ENCODE assay signal across 8 mouse cellular contexts in genomic region chr7:28809401-28810089, GRCm38 (mm10). TPM values are rescaled to one million over a fixed set of nuclear protein-coding genes. Genes with fewer than 3 reads are reported as not detected.
DNase-seq lines count a peak whose midpoint lies in the region; ATAC-seq and TF ChIP-seq lines count a peak whose summit lies in the region.

No protein-coding gene starts in this region.

- TF ChIP-seq POLR2A in myocyte (IDR thresholded peaks at IDR 0.05; ENCODE audit: insufficient read length, low read depth), result peak; percentile 74

- H3K27ac ChIP-seq in liver, embryonic 12.5 days, result peak overlapping the region; percentile 99

- H3K27me3 ChIP-seq in liver, embryonic 12.5 days (replicated peaks), result no peaks in the 10 kb centered on the region
- H3K27me3 ChIP-seq in myocyte (ENCODE audit: control insufficient read depth, insufficient read depth, insufficient read length), result no peaks in the 10 kb centered on the region

- no peaks in the 10 kb centered on the region for H3K9me3 ChIP-seq in liver, embryonic 12.5 days (replicated peaks)

- H3K9ac ChIP-seq in liver, embryonic 12.5 days, result peak overlapping the region; percentile 97

- peak overlapping the region; percentile 94 for H3K4me2 ChIP-seq in liver, embryonic 12.5 days
- H3K4me2 ChIP-seq in myocyte (ENCODE audit: low read depth), result peak overlapping the region; percentile 98

- WGBS in liver, embryonic 12.5 days (ENCODE audit: insufficient replicate concordance), result 1% methylated on average over 35 of the region's 35 CpGs

- DNase-seq in urinary bladder, adult 18-20 months (ENCODE audit: low spot score in 2 of 2), result peak; percentile 39 to 56
- DNase-seq in urinary bladder, postnatal 4 days (ENCODE audit: low spot score in 2 of 2), result no peak
- DNase-seq in cerebellum, postnatal 10 days, result peak; percentile 84 to 85
- peak; percentile 62 for DNase-seq in gastrocnemius, postnatal 25 days
- peak; percentile 55 to 63 for DNase-seq in kidney, adult 8-10 months
- DNase-seq in thymus, postnatal 0 days (ENCODE audit: low spot score), result peak; percentile 79

- peak overlapping the region; percentile 93 for H3K4me3 ChIP-seq in liver, embryonic 12.5 days
- H3K4me3 ChIP-seq in myocyte, result peak overlapping the region; percentile 67

- peak overlapping the region; percentile 95 for H3ac ChIP-seq in myocyte (ENCODE audit: control insufficient read depth, insufficient read length)

- peak; percentile 38 for ATAC-seq in liver, embryonic 12.5 days

- peaks cover 48% of the 10 kb centered on the region for H3K4me1 ChIP-seq in liver, embryonic 12.5 days

- H3K79me2 ChIP-seq in myocyte (ENCODE audit: control insufficient read depth, insufficient read depth), result peaks cover 33% of the 10 kb centered on the region

- H3K36me3 ChIP-seq in liver, embryonic 12.5 days, result peaks cover 29% of the 10 kb centered on the region
- H3K36me3 ChIP-seq in myocyte (ENCODE audit: control insufficient read depth, insufficient read depth), result peaks cover 21% of the 10 kb centered on the region

TF ChIP-seq in myocyte, 11 proteins besides CTCF, POLR2A, EP300 and RAD21:
- TF ChIP-seq TCF3 (IDR thresholded peaks at IDR 0.05; ENCODE audit: insufficient read length, low read depth) (no peak), SRF (IDR thresholded peaks at IDR 0.05; ENCODE audit: control insufficient read depth, insufficient read length, low read depth) (no peak), POLR2AphosphoS2 (IDR thresholded peaks at IDR 0.05; ENCODE audit: insufficient read length, low read depth) (peak; percentile 57), USF1 (IDR thresholded peaks at IDR 0.05; ENCODE audit: low read depth) (no peak), TCF12 (IDR thresholded peaks at IDR 0.05; ENCODE audit: insufficient read depth, poor library complexity, severe bottlenecking) (no peak), MYOD1 (IDR thresholded peaks at IDR 0.05; ENCODE audit: control insufficient read depth in 1 of 3, insufficient read length in 2 of 3, low read depth in 2 of 3) (peak in 1 of 3 experiments; percentile 17), REST (IDR thresholded peaks at IDR 0.05; ENCODE audit: insufficient read depth, insufficient read length) (no peak), E2F4 (IDR thresholded peaks at IDR 0.05; ENCODE audit: insufficient read depth) (no peak), MYOG (IDR thresholded peaks at IDR 0.05; ENCODE audit: control insufficient read depth in 1 of 3, insufficient read depth in 1 of 3, insufficient read length in 2 of 3, low read depth in 2 of 3) (no peak), CEBPB (IDR thresholded peaks at IDR 0.05; ENCODE audit: insufficient read depth, poor library complexity, severe bottlenecking) (no peak)

RNA-seq across cellular contexts. Expression of gene Hnrnpl, which starts 1.2 kb away (rescaled TPM):
- total RNA-seq in gastrocnemius, postnatal 25 days (2021), result 100 to 1,000 TPM; 118 to 120 TPM
- 186 and 188 TPM in 2 replicates for polyA plus RNA-seq in liver, embryonic 12.5 days (2016; fragmentation: Nextera tagmentation; extraction: Ambion mirVana)
- polyA plus RNA-seq in myocyte (2012; fragmentation: generic; extraction: Trizol), result 230 TPM
- 285 and 358 TPM in 2 replicates for polyA plus RNA-seq in thymus, postnatal 0 days (2015; fragmentation: Nextera tagmentation; extraction: Ambion mirVana)

RNA-seq across cellular contexts. Expression of gene Ech1, which starts 15.5 kb away (rescaled TPM):
- 100 to 1,000 TPM; 185 to 241 TPM for total RNA-seq in gastrocnemius, postnatal 25 days (2021)
- polyA plus RNA-seq in liver, embryonic 12.5 days (2016; fragmentation: Nextera tagmentation; extraction: Ambion mirVana), result 72.3 and 73.6 TPM in 2 replicates
- polyA plus RNA-seq in myocyte (2012; fragmentation: generic; extraction: Trizol), result 132 TPM
- 167 and 184 TPM in 2 replicates for polyA plus RNA-seq in thymus, postnatal 0 days (2015; fragmentation: Nextera tagmentation; extraction: Ambion mirVana)

RNA-seq across cellular contexts. Expression of gene Rinl, which starts 20.8 kb away (rescaled TPM):
- total RNA-seq in gastrocnemius, postnatal 25 days (2021), result under 1 TPM; 0.51 to 0.78 TPM
- polyA plus RNA-seq in liver, embryonic 12.5 days (2016; fragmentation: Nextera tagmentation; extraction: Ambion mirVana), result 14.5 and 16.1 TPM in 2 replicates
- 0.12 TPM for polyA plus RNA-seq in myocyte (2012; fragmentation: generic; extraction: Trizol)
- 75.9 and 105 TPM in 2 replicates for polyA plus RNA-seq in thymus, postnatal 0 days (2015; fragmentation: Nextera tagmentation; extraction: Ambion mirVana)

RNA-seq across cellular contexts. Expression of gene Lgals4, which starts 24.1 kb away (rescaled TPM):
- total RNA-seq in gastrocnemius, postnatal 25 days (2021), result 1 to 10 TPM; 3.2 to 5.4 TPM
- 2.7 and 3.6 TPM in 2 replicates for polyA plus RNA-seq in liver, embryonic 12.5 days (2016; fragmentation: Nextera tagmentation; extraction: Ambion mirVana)
- polyA plus RNA-seq in myocyte (2012; fragmentation: generic; extraction: Trizol), result 3.0 TPM
- 10.1 and 12.0 TPM in 2 replicates for polyA plus RNA-seq in thymus, postnatal 0 days (2015; fragmentation: Nextera tagmentation; extraction: Ambion mirVana)

RNA-seq across cellular contexts. Expression of gene Nfkbib, which starts 42.2 kb away (rescaled TPM):
- total RNA-seq in gastrocnemius, postnatal 25 days (2021), result 10 to 100 TPM; 24.4 to 27.9 TPM
- 41.6 and 43.1 TPM in 2 replicates for polyA plus RNA-seq in liver, embryonic 12.5 days (2016; fragmentation: Nextera tagmentation; extraction: Ambion mirVana)
- polyA plus RNA-seq in myocyte (2012; fragmentation: generic; extraction: Trizol), result 59.3 TPM
- 70.0 and 74.9 TPM in 2 replicates for polyA plus RNA-seq in thymus, postnatal 0 days (2015; fragmentation: Nextera tagmentation; extraction: Ambion mirVana)

Comparison
In these comparisons a context has a peak if more than half of its experiments do, and no peak if none do; other contexts are left out.
1. DNase-seq: peak in urinary bladder, adult 18-20 months (2 of 2), cerebellum, postnatal 10 days (2 of 2), gastrocnemius, postnatal 25 days (single experiment), kidney, adult 8-10 months (2 of 2) and thymus, postnatal 0 days (single experiment); none in urinary bladder, postnatal 4 days (0 of 2).
2. RNA of gene Rinl, which starts 20.8 kb away (polyA plus RNA-seq): 75.9 to 105 TPM in thymus, postnatal 0 days and 14.5 to 16.1 TPM in liver, embryonic 12.5 days; 0.12 TPM in myocyte (single experiment); every median in the first group is over 10 times any median in the second.